Mouse (Mus musculus): Measurements from ENCODE around the gene Hdgfl2. TPM values are rescaled to one million over a fixed set of nuclear protein-coding genes. Genes with fewer than 3 reads are reported as not detected.

Hdgfl2 gene
- total and polyA plus RNA-seq, 2 experiments: 13.8 to 29.0 TPM

DNA sequence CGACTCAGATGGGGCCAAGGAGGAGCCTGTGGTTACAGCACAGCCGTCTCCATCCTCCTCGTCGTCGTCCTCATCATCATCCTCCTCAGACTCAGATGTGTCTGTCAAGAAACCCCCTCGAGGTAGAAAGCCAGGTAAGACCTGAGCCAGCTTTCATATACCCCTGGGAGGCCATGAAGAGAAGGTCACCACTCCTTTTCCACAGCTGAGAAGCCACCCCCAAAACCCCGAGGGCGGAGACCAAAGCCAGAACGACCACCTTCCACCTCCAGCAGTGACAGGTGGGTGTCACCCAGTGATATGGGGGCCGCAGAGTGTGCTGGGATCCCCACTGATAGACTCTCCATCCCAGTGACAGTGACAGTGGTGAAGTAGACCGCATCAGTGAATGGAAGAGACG, 17.4 kb downstream of the Hdgfl2 start:
- 90% methylated on average over 12 of the region's 12 CpGs for WGBS
- Histone ChIP-seq H3K4me1 (ENCODE audit: control insufficient read depth, insufficient read depth, low read length) (peaks cover 5% of the 10 kb centered on the region), H3K4me3 (ENCODE audit: insufficient read depth, low read depth, low read length) (no peak overlapping the region), H3K36me3 (ENCODE audit: control insufficient read depth, insufficient read depth, low read length) (peaks cover 13% of the 10 kb centered on the region; the same call in 1 of the 2 replicates), H3K79me2 (ENCODE audit: control insufficient read depth, insufficient read depth, low read length) (no peaks in the 10 kb centered on the region), H3K27ac (replicated peaks; ENCODE audit: insufficient read depth, low read depth, low read length) (no peak overlapping the region), H3K27me3 (ENCODE audit: control insufficient read depth, insufficient read depth, low read length) (no peaks in the 10 kb centered on the region), H3K9ac (ENCODE audit: low read depth, low read length) (no peak overlapping the region)
- TF ChIP-seq POLR2A (IDR thresholded peaks at IDR 0.05; ENCODE audit: extremely low read depth, insufficient read depth, low read length) (no peak), CTCF (IDR thresholded peaks at IDR 0.05; ENCODE audit: low read depth, low read length) (no peak)
- DNase-seq (ENCODE audit: extremely low read depth, low read depth, low spot score): no peak

DNA sequence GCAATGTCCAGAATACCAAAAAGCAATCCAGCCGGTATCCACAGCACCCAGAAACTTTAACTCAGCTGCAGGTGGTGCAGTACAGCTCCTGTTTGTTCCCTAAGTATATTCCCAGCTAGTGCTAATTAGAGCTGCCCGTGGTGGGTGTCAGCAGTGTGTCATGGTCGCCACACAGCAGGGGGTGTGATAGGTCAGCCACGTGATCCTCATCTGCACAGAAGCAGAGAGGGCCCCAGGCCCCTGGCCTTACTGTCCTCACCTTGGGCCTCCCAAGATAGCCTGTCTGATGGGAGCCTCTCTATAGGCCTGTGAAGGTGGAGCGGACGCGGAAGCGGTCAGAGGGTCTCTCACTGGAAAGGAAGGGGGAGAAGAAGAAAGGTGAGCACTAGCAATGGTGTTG, 18.7 kb downstream of the Hdgfl2 start:
- DNase-seq (ENCODE audit: extremely low read depth, low read depth, low spot score): no peak
- Histone ChIP-seq H3K9ac (ENCODE audit: low read depth, low read length) (no peak overlapping the region), H3K36me3 (ENCODE audit: control insufficient read depth, insufficient read depth, low read length) (peaks cover 12% of the 10 kb centered on the region; the same call in 1 of the 2 replicates), H3K79me2 (ENCODE audit: control insufficient read depth, insufficient read depth, low read length) (no peaks in the 10 kb centered on the region), H3K4me1 (ENCODE audit: control insufficient read depth, insufficient read depth, low read length) (peaks cover 5% of the 10 kb centered on the region), H3K27ac (replicated peaks; ENCODE audit: insufficient read depth, low read depth, low read length) (no peak overlapping the region), H3K27me3 (ENCODE audit: control insufficient read depth, insufficient read depth, low read length) (no peaks in the 10 kb centered on the region), H3K4me3 (ENCODE audit: insufficient read depth, low read depth, low read length) (no peak overlapping the region)
- TF ChIP-seq CTCF (IDR thresholded peaks at IDR 0.05; ENCODE audit: low read depth, low read length) (no peak), POLR2A (IDR thresholded peaks at IDR 0.05; ENCODE audit: extremely low read depth, insufficient read depth, low read length) (no peak)
- 93% methylated on average over 8 of the region's 8 CpGs for WGBS

DNA sequence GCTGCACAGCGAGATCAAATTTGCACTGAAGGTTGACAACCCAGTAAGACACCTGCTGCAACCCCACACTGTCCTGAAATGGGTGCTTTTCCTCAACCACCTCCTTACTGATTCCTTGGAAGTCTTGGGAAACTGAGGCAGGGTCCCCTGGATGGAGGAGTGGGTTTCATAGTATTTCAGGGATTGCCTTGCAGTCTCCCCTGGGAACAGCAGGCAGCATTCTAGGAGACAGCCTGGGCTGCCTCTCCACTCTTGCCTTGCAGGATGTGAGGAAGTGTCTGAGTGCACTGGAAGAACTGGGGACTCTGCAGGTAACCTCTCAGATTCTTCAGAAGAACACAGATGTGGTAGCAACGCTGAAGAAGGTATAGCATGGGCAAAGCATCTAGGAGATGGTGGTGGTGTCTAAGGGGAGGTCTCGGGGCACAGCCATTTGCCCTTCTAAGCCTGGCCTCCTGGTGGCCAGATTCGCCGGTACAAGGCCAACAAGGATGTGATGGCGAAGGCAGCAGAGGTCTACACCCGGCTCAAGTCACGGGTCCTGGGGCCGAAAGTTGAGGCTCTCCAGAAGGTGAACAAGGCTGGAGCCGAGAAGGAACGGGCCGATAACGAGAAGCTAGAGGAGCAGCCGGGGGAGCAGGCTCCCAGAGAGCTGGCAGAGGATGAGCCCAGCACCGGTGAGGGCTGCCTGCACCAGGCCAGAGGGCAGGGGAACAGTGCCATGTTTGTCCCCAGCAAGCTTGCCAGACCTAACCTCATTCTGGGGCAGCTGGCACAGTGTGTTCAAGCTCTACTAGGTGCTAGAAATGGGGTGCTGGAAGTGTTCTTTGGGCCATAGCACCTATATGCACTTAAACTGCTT, 19.5 kb downstream of the Hdgfl2 start:
- Histone ChIP-seq H3K9ac (ENCODE audit: low read depth, low read length) (no peak overlapping the region), H3K79me2 (ENCODE audit: control insufficient read depth, insufficient read depth, low read length) (no peaks in the 10 kb centered on the region), H3K27ac (replicated peaks; ENCODE audit: insufficient read depth, low read depth, low read length) (no peak overlapping the region), H3K4me1 (ENCODE audit: control insufficient read depth, insufficient read depth, low read length) (peaks cover 5% of the 10 kb centered on the region), H3K4me3 (ENCODE audit: insufficient read depth, low read depth, low read length) (no peak overlapping the region), H3K36me3 (ENCODE audit: control insufficient read depth, insufficient read depth, low read length) (peaks cover 10% of the 10 kb centered on the region; the same call in 1 of the 2 replicates), H3K27me3 (ENCODE audit: control insufficient read depth, insufficient read depth, low read length) (no peaks in the 10 kb centered on the region)
- WGBS: 58% methylated on average over 15 of the region's 15 CpGs
- peak; percentile 63 for TF ChIP-seq CTCF (IDR thresholded peaks at IDR 0.05; ENCODE audit: low read depth, low read length)
- TF ChIP-seq POLR2A (IDR thresholded peaks at IDR 0.05; ENCODE audit: extremely low read depth, insufficient read depth, low read length): no peak
- peak; percentile 87 for DNase-seq (ENCODE audit: extremely low read depth, low read depth, low spot score)

DNA sequence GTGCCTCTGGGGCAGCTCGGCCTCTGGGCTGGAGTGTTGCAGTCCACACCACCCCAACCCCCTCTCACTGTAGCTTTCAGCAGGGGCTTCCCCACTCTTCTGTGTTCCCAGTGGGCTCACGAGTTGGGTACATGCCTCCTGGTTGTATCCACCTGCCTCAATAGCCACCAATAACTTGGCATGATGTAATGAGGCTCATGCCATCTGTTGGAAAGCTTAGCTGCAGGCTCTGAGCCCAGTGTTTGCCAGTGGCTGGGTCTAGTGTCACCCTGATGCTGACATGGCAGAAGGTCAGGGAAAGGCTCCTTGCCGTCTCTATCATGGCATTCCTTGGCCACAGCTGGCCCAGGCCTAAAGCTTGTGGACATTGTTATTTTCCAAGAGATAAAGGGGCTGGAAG, 21.4 kb downstream of the Hdgfl2 start:
- Histone ChIP-seq H3K4me3 (ENCODE audit: insufficient read depth, low read depth, low read length) (no peak overlapping the region), H3K4me1 (ENCODE audit: control insufficient read depth, insufficient read depth, low read length) (peaks cover 5% of the 10 kb centered on the region), H3K27me3 (ENCODE audit: control insufficient read depth, insufficient read depth, low read length) (no peaks in the 10 kb centered on the region), H3K27ac (replicated peaks; ENCODE audit: insufficient read depth, low read depth, low read length) (no peak overlapping the region), H3K36me3 (ENCODE audit: control insufficient read depth, insufficient read depth, low read length) (peaks cover 2% of the 10 kb centered on the region; the same call in 1 of the 2 replicates), H3K79me2 (ENCODE audit: control insufficient read depth, insufficient read depth, low read length) (no peaks in the 10 kb centered on the region), H3K9ac (ENCODE audit: low read depth, low read length) (no peak overlapping the region)
- TF ChIP-seq CTCF (IDR thresholded peaks at IDR 0.05; ENCODE audit: low read depth, low read length) (no peak), POLR2A (IDR thresholded peaks at IDR 0.05; ENCODE audit: extremely low read depth, insufficient read depth, low read length) (no peak)
- peak; percentile 81 for DNase-seq (ENCODE audit: extremely low read depth, low read depth, low spot score)
- 47% methylated on average over 3 of the region's 3 CpGs for WGBS

DNA sequence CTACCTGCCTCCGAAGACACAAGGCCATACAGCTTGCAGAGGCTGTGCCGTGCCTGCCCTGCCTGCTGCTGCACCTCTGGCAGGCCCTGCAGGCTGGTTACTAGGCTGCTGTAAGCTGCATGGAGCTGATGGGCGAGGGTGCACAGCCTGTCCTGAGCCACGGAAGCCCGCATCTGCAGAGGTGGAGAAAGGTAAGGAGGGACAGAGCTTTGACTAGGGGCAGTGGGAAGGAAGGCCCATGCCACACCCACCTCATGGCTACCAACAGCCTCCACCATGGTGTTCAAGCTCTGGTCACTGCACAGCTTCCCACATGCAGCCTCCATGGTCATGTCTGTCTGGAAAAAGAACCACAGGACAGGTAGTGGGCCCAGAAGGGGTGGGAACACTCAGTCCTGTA, 22.7 kb downstream of the Hdgfl2 start:
- WGBS: 96% methylated on average over 5 of the region's 5 CpGs
- Histone ChIP-seq H3K9ac (ENCODE audit: low read depth, low read length) (no peak overlapping the region), H3K36me3 (ENCODE audit: control insufficient read depth, insufficient read depth, low read length) (no peaks in the 10 kb centered on the region; the same call in 1 of the 2 replicates), H3K4me1 (ENCODE audit: control insufficient read depth, insufficient read depth, low read length) (peaks cover 5% of the 10 kb centered on the region), H3K27ac (replicated peaks; ENCODE audit: insufficient read depth, low read depth, low read length) (no peak overlapping the region), H3K27me3 (ENCODE audit: control insufficient read depth, insufficient read depth, low read length) (no peaks in the 10 kb centered on the region), H3K4me3 (ENCODE audit: insufficient read depth, low read depth, low read length) (no peak overlapping the region), H3K79me2 (ENCODE audit: control insufficient read depth, insufficient read depth, low read length) (no peaks in the 10 kb centered on the region)
- no peak for DNase-seq (ENCODE audit: extremely low read depth, low read depth, low spot score)
- TF ChIP-seq POLR2A (IDR thresholded peaks at IDR 0.05; ENCODE audit: extremely low read depth, insufficient read depth, low read length): no peak

DNA sequence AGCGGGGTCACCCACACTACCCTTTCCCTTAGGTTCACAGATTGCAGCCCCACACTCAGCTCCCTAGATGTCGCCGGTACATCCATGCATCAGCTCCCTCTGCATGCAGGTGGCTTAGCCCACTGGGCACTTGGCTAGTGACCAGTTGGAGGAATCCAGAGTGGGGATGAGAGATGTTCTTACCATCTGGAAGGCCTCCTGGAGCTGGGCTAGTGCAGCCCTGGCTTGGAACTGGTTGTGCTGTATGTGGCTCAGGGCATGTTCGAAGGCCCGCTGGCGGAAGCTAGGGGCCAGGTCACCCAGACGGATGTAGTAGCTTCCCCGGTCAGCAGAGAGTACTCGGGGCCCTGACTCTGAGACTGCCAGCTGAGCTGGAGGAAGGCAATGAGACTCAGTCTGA, 23.5 kb downstream of the Hdgfl2 start:
- WGBS: 97% methylated on average over 9 of the region's 9 CpGs
- DNase-seq (ENCODE audit: extremely low read depth, low read depth, low spot score): no peak
- no peak overlapping the region for H3K9ac ChIP-seq (ENCODE audit: low read depth, low read length)
- no peak overlapping the region for H3K27ac ChIP-seq (replicated peaks; ENCODE audit: insufficient read depth, low read depth, low read length)
- no peaks in the 10 kb centered on the region for H3K36me3 ChIP-seq (ENCODE audit: control insufficient read depth, insufficient read depth, low read length)
- no peak for TF ChIP-seq POLR2A (IDR thresholded peaks at IDR 0.05; ENCODE audit: extremely low read depth, insufficient read depth, low read length)
- TF ChIP-seq CTCF (IDR thresholded peaks at IDR 0.05; ENCODE audit: low read depth, low read length): no peak
- H3K27me3 ChIP-seq (ENCODE audit: control insufficient read depth, insufficient read depth, low read length): no peaks in the 10 kb centered on the region
- no peak overlapping the region for H3K4me3 ChIP-seq (ENCODE audit: insufficient read depth, low read depth, low read length)
- H3K79me2 ChIP-seq (ENCODE audit: control insufficient read depth, insufficient read depth, low read length): no peaks in the 10 kb centered on the region
- peaks cover 5% of the 10 kb centered on the region for H3K4me1 ChIP-seq (ENCODE audit: control insufficient read depth, insufficient read depth, low read length)
